Mouse (Mus musculus): ENCODE measurements at regions not wholly inside any gene's neighbourhood (a gene's known extent, or its start where the extent isn't known, plus 50 kb on each side); places are given as distances from the start of the nearest gene placed in this dataset.

GRCm38 (mm10) chr9:120812667-120813210 lies 116.3 kb upstream of the Ctnnb1 start:
- no peak overlapping the region for H3K9ac ChIP-seq (ENCODE audit: low read length)
- WGBS: 82% methylated on average over 17 of the region's 17 CpGs
- no peak overlapping the region for H3K4me2 ChIP-seq (ENCODE audit: low read depth)
- no peaks in the 10 kb centered on the region for H3K9me3 ChIP-seq (ENCODE audit: control insufficient read depth, low read length)
- DNase-seq (ENCODE audit: low spot score): no peak
- H3K27me3 ChIP-seq (ENCODE audit: control insufficient read depth, insufficient read depth, low read length): no peaks in the 10 kb centered on the region
- no peak overlapping the region for H3K27ac ChIP-seq (ENCODE audit: low read depth, low read length)
- H3K4me3 ChIP-seq (ENCODE audit: low read depth, low read length): no peak overlapping the region
- no peaks in the 10 kb centered on the region for H3K4me1 ChIP-seq (ENCODE audit: control insufficient read depth, insufficient read depth, low read length)
- no peaks in the 10 kb centered on the region for H3K36me3 ChIP-seq (ENCODE audit: control insufficient read depth, insufficient read depth, low read length)
- no peak for ATAC-seq (ENCODE audit: insufficient read depth, low FRiP score, low TSS enrichment)

GRCm38 (mm10) chr9:120814286-120814685 lies 114.7 kb upstream of the Ctnnb1 start:
- Histone ChIP-seq H3K4me1 (ENCODE audit: control insufficient read depth, insufficient read depth, low read length) (no peaks in the 10 kb centered on the region), H3K27me3 (ENCODE audit: control insufficient read depth, insufficient read depth, low read length) (no peaks in the 10 kb centered on the region), H3K9me3 (ENCODE audit: control insufficient read depth, low read length) (no peaks in the 10 kb centered on the region), H3K4me3 (ENCODE audit: low read depth, low read length) (no peak overlapping the region), H3K9ac (ENCODE audit: low read length) (no peak overlapping the region), H3K27ac (ENCODE audit: low read depth, low read length) (no peak overlapping the region), H3K4me2 (ENCODE audit: low read depth) (no peak overlapping the region), H3K36me3 (ENCODE audit: control insufficient read depth, insufficient read depth, low read length) (no peaks in the 10 kb centered on the region)
- no peak for DNase-seq (ENCODE audit: low spot score)
- 90% methylated on average over 4 of the region's 4 CpGs for WGBS
- ATAC-seq (ENCODE audit: insufficient read depth, low FRiP score, low TSS enrichment): no peak

DNA sequence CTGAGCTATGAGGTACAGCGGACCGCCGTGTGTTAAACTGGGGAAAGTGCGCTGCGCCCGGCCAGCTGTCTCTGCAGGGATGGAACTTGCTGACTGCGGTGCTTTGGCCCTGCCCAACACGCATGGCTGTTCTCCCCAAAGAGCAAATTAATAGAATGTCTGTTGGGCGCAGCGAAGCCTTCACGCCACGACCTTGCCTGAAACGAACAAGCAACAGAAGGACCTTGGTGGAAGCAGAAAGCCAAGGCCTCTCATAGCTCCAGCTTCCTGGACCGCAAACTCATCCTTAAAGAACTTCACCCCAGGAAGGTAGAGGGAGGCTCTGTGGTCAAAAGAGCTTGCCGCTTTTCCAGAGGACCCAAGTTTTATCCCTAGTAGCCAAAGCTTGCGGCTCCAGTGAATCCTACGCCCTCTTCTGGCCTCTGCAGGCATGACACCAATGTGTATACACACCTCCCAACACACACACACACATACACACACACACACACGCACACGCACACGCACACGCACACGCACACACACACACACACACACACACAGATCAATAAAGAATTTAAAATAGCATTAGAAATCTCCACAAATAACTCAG lies 110.2 kb upstream of the Ctnnb1 start:
- H3K36me3 ChIP-seq (ENCODE audit: control insufficient read depth, insufficient read depth, low read length): no peaks in the 10 kb centered on the region
- no peaks in the 10 kb centered on the region for H3K4me1 ChIP-seq (ENCODE audit: control insufficient read depth, insufficient read depth, low read length)
- H3K4me2 ChIP-seq (ENCODE audit: low read depth): no peak overlapping the region
- no peak for ATAC-seq (ENCODE audit: insufficient read depth, low FRiP score, low TSS enrichment)
- H3K27ac ChIP-seq (ENCODE audit: low read depth, low read length): no peak overlapping the region
- no peak overlapping the region for H3K4me3 ChIP-seq (ENCODE audit: low read depth, low read length)
- no peaks in the 10 kb centered on the region for H3K27me3 ChIP-seq (ENCODE audit: control insufficient read depth, insufficient read depth, low read length)
- DNase-seq (ENCODE audit: low spot score): no peak
- 92% methylated on average over 22 of the region's 22 CpGs for WGBS
- H3K9ac ChIP-seq (ENCODE audit: low read length): no peak overlapping the region
- H3K9me3 ChIP-seq (ENCODE audit: control insufficient read depth, low read length): no peaks in the 10 kb centered on the region

GRCm38 (mm10) chr9:120820892-120821291 lies 108.1 kb upstream of the Ctnnb1 start:
- Histone ChIP-seq H3K4me3 (ENCODE audit: low read depth, low read length) (no peak overlapping the region), H3K9ac (ENCODE audit: low read length) (no peak overlapping the region), H3K9me3 (ENCODE audit: control insufficient read depth, low read length) (no peaks in the 10 kb centered on the region), H3K36me3 (ENCODE audit: control insufficient read depth, insufficient read depth, low read length) (no peaks in the 10 kb centered on the region), H3K27ac (ENCODE audit: low read depth, low read length) (no peak overlapping the region), H3K4me1 (ENCODE audit: control insufficient read depth, insufficient read depth, low read length) (no peaks in the 10 kb centered on the region), H3K4me2 (ENCODE audit: low read depth) (no peak overlapping the region), H3K27me3 (ENCODE audit: control insufficient read depth, insufficient read depth, low read length) (no peaks in the 10 kb centered on the region)
- DNase-seq (ENCODE audit: low spot score) (no peak), ATAC-seq (ENCODE audit: insufficient read depth, low FRiP score, low TSS enrichment) (no peak)
- 86% methylated on average over 6 of the region's 6 CpGs for WGBS

DNA sequence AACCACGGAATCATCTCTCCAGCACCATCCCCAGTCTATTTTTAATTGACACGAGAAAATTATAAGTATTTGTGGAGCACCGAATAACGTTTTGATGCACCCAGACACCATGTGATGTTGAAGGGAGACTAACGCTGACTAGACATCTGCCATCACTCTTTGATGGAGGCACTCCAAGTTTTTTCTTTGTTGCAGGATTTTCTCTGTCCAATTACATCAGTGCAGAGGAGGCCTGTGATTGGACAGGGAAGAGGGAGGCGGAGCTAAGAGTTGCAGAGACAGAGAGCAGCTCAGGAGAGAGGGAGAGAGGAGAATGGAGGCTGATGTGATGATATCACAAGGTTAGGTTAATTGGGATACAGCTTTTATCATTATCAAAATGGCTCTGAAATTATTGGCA lies 105.6 kb upstream of the Ctnnb1 start:
- ATAC-seq (ENCODE audit: insufficient read depth, low FRiP score, low TSS enrichment) (no peak), DNase-seq (ENCODE audit: low spot score) (peak; percentile 22)
- Histone ChIP-seq H3K4me3 (ENCODE audit: low read depth, low read length) (no peak overlapping the region), H3K9ac (ENCODE audit: low read length) (no peak overlapping the region), H3K9me3 (ENCODE audit: control insufficient read depth, low read length) (no peaks in the 10 kb centered on the region), H3K27me3 (ENCODE audit: control insufficient read depth, insufficient read depth, low read length) (no peaks in the 10 kb centered on the region), H3K4me2 (ENCODE audit: low read depth) (no peak overlapping the region), H3K36me3 (ENCODE audit: control insufficient read depth, insufficient read depth, low read length) (no peaks in the 10 kb centered on the region), H3K4me1 (ENCODE audit: control insufficient read depth, insufficient read depth, low read length) (no peaks in the 10 kb centered on the region), H3K27ac (ENCODE audit: low read depth, low read length) (no peak overlapping the region)
- WGBS: 73% methylated on average over 6 of the region's 6 CpGs

GRCm38 (mm10) chr9:120826266-120826665 lies 102.8 kb upstream of the Ctnnb1 start:
- Histone ChIP-seq H3K27me3 (ENCODE audit: control insufficient read depth, insufficient read depth, low read length) (no peaks in the 10 kb centered on the region), H3K9ac (ENCODE audit: low read length) (no peak overlapping the region), H3K4me2 (ENCODE audit: low read depth) (no peak overlapping the region), H3K4me1 (ENCODE audit: control insufficient read depth, insufficient read depth, low read length) (no peaks in the 10 kb centered on the region), H3K4me3 (ENCODE audit: low read depth, low read length) (no peak overlapping the region), H3K9me3 (ENCODE audit: control insufficient read depth, low read length) (no peaks in the 10 kb centered on the region), H3K36me3 (ENCODE audit: control insufficient read depth, insufficient read depth, low read length) (no peaks in the 10 kb centered on the region), H3K27ac (ENCODE audit: low read depth, low read length) (no peak overlapping the region)
- 57% methylated on average over 4 of the region's 4 CpGs for WGBS
- DNase-seq (ENCODE audit: low spot score): no peak
- no peak for ATAC-seq (ENCODE audit: insufficient read depth, low FRiP score, low TSS enrichment)

- Histone ChIP-seq H3K36me3 (ENCODE audit: control insufficient read depth, insufficient read depth, low read length) (no peaks in the 10 kb centered on the region), H3K4me3 (ENCODE audit: low read depth, low read length) (no peak overlapping the region), H3K27me3 (ENCODE audit: control insufficient read depth, insufficient read depth, low read length) (no peaks in the 10 kb centered on the region), H3K4me2 (ENCODE audit: low read depth) (no peak overlapping the region), H3K27ac (ENCODE audit: low read depth, low read length) (no peak overlapping the region), H3K4me1 (ENCODE audit: control insufficient read depth, insufficient read depth, low read length) (no peaks in the 10 kb centered on the region), H3K9ac (ENCODE audit: low read length) (no peak overlapping the region), H3K9me3 (ENCODE audit: control insufficient read depth, low read length) (no peaks in the 10 kb centered on the region)
- DNase-seq (ENCODE audit: low spot score) (no peak), ATAC-seq (ENCODE audit: insufficient read depth, low FRiP score, low TSS enrichment) (no peak)
- 82% methylated on average over 5 of the region's 5 CpGs for WGBS
Measured at GRCm38 (mm10) chr9:120830526-120830925, 98.5 kb upstream of the Ctnnb1 start.

- no peak overlapping the region for H3K9ac ChIP-seq (ENCODE audit: low read length)
- H3K27ac ChIP-seq (ENCODE audit: low read depth, low read length): no peak overlapping the region
- no peaks in the 10 kb centered on the region for H3K4me1 ChIP-seq (ENCODE audit: control insufficient read depth, insufficient read depth, low read length)
- H3K9me3 ChIP-seq (ENCODE audit: control insufficient read depth, low read length): no peaks in the 10 kb centered on the region
- H3K27me3 ChIP-seq (ENCODE audit: control insufficient read depth, insufficient read depth, low read length): no peaks in the 10 kb centered on the region
- DNase-seq (ENCODE audit: low spot score) (no peak), ATAC-seq (ENCODE audit: insufficient read depth, low FRiP score, low TSS enrichment) (no peak)
- no peak overlapping the region for H3K4me2 ChIP-seq (ENCODE audit: low read depth)
- WGBS: 84% methylated on average over 9 of the region's 9 CpGs
- H3K36me3 ChIP-seq (ENCODE audit: control insufficient read depth, insufficient read depth, low read length): no peaks in the 10 kb centered on the region
- H3K4me3 ChIP-seq (ENCODE audit: low read depth, low read length): no peak overlapping the region
Measured at GRCm38 (mm10) chr9:120834166-120834565, 94.8 kb upstream of the Ctnnb1 start.

- no peaks in the 10 kb centered on the region for H3K27me3 ChIP-seq (ENCODE audit: control insufficient read depth, insufficient read depth, low read length)
- H3K4me1 ChIP-seq (ENCODE audit: control insufficient read depth, insufficient read depth, low read length): no peaks in the 10 kb centered on the region
- H3K36me3 ChIP-seq (ENCODE audit: control insufficient read depth, insufficient read depth, low read length): no peaks in the 10 kb centered on the region
- H3K9me3 ChIP-seq (ENCODE audit: control insufficient read depth, low read length): no peaks in the 10 kb centered on the region
- WGBS: 96% methylated on average over 4 of the region's 4 CpGs
- ATAC-seq (ENCODE audit: insufficient read depth, low FRiP score, low TSS enrichment) (no peak), DNase-seq (ENCODE audit: low spot score) (no peak)
- no peak overlapping the region for H3K9ac ChIP-seq (ENCODE audit: low read length)
- no peak overlapping the region for H3K4me2 ChIP-seq (ENCODE audit: low read depth)
- H3K4me3 ChIP-seq (ENCODE audit: low read depth, low read length): no peak overlapping the region
- no peak overlapping the region for H3K27ac ChIP-seq (ENCODE audit: low read depth, low read length)
Measured at GRCm38 (mm10) chr9:120835621-120836020, 93.4 kb upstream of the Ctnnb1 start.
